Mouse (Mus musculus): ENCODE results near the gene Ube2n. TPM values are rescaled to one million over a fixed set of nuclear protein-coding genes. Genes with fewer than 3 reads are reported as not detected.

The Ube2n gene
- polyA plus RNA-seq, 1 experiment from 2014 or later: 365 TPM

DNA sequence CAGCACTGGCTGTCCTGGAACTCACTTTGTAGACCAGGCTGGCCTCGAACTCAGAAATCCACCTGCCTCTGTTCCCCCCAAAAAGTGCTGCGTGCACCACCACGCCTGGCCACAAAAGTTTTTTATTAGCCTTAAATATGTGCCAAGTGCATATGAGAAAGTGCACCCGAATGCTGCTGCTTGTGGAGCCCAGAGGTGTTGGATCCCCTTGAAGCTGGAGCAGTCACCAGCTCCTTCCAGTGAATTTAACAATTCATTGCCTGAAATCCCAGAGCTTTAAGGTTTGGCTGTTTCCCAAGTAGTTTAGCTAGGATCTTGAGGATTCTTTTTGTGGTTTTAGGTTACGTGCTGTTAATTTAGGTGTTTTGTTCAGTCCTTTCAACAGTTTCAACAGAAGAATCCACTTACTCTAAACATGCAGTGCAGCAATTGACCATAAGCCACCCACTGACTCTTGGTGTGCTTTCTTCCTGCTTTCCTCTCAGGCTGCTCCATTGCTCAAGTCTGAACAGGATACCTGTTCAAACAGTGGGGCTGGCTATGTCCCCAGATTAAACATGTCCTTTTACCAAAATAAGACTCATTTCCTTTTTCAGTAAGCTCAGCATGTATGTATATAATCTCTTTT is 11.7 kb downstream of the Ube2n start:
- Histone ChIP-seq H3K27me3 (no peaks in the 10 kb centered on the region), H3K4me1 (replicated peaks) (peaks cover 13% of the 10 kb centered on the region; the same call in 1 of the 2 replicates), H3K4me3 (no peak overlapping the region), H3K9ac (no peak overlapping the region), H3K36me3 (no peaks in the 10 kb centered on the region), H3K27ac (replicated peaks) (no peak overlapping the region), H3K4me2 (no peak overlapping the region), H3K9me3 (no peaks in the 10 kb centered on the region)
- no peak for ATAC-seq (ENCODE audit: low FRiP score, low read depth)
- 82% methylated on average over 5 of the region's 5 CpGs for WGBS

DNA sequence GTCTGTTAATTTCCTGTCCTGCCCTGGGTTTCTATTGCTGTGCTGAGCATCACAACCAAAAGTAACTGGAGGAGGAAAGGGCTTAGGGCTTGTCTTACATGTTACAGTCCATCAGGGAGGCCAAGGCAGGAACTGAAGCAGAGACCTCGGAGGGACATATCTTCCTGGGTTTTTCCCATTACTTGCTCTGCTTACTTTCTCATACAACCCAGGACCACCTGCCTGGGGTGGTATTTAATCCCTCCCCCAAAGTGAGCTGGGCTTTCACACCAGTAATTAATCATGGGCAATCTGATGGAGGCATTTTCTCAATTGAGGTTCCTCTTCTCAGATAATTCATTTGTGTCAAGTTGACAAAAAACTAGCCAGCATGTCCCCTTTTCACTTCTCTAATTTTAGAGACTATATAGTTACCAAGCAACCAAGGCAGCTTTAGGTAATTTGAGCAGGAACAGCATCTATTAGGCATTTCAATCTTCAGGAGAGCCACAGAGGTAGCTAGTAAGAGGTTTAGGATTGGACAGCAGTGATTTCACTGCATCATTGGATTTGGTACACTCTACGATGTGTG is 15.7 kb downstream of the Ube2n start:
- 40% methylated on average over 2 of the region's 2 CpGs for WGBS
- ATAC-seq (ENCODE audit: low FRiP score, low read depth): no peak
- no peak overlapping the region for H3K4me2 ChIP-seq
- H3K27me3 ChIP-seq: no peaks in the 10 kb centered on the region
- peaks cover 13% of the 10 kb centered on the region; the same call in 1 of the 2 replicates for H3K4me1 ChIP-seq (replicated peaks)
- H3K4me3 ChIP-seq: no peak overlapping the region
- no peaks in the 10 kb centered on the region for H3K36me3 ChIP-seq
- H3K27ac ChIP-seq (replicated peaks): no peak overlapping the region
- no peaks in the 10 kb centered on the region for H3K9me3 ChIP-seq
- no peak overlapping the region for H3K9ac ChIP-seq

DNA sequence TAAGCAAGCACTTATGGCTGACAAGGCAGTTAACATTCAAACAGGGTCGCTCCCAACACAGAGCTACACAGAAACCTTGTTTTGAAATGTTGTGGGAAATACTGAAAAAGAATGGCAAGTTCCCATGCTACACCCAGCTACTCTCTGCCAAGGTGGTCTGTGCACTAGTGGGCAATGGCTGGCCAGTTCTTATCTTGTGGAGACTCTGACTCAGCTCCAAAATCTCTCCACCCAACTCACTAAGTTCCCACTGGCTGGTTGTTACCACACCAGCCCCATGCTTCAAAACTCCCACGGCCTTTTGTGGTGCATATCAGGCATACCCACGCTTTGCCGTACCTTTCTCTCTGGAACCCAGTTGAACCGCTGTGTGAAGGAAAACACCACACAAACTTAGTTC is 18.0 kb downstream of the Ube2n start:
- H3K4me1 ChIP-seq (replicated peaks): peaks cover 11% of the 10 kb centered on the region; the same call in 1 of the 2 replicates
- no peak overlapping the region for H3K4me3 ChIP-seq
- WGBS: 96% methylated on average over 5 of the region's 5 CpGs
- ATAC-seq (ENCODE audit: low FRiP score, low read depth): no peak
- no peaks in the 10 kb centered on the region for H3K9me3 ChIP-seq
- H3K36me3 ChIP-seq: no peaks in the 10 kb centered on the region
- H3K27me3 ChIP-seq: no peaks in the 10 kb centered on the region
- no peak overlapping the region for H3K9ac ChIP-seq
- no peak overlapping the region for H3K27ac ChIP-seq (replicated peaks)
- H3K4me2 ChIP-seq: no peak overlapping the region

DNA sequence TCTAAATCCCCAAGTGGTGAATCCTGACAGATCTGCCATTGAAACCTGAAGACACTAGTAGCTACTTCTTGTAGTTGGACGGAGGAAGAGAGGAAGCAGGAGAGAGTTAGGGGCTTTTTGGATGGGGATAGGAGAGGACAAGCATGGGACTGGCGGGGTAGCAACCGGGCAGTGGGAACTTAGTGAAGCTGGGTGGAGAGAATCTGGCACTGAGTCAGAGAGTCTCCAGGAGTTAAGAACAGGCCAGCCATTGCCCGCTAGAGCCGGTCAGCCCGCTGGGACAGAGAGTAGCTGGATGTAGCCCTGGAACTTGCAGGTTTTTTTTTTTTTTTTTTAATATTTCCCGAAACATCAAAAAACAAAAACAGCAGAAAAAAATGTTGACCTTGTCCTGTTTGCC is 18.4 kb downstream of the Ube2n start:
- WGBS: 81% methylated on average over 7 of the region's 7 CpGs
- ATAC-seq (ENCODE audit: low FRiP score, low read depth): no peak

DNA sequence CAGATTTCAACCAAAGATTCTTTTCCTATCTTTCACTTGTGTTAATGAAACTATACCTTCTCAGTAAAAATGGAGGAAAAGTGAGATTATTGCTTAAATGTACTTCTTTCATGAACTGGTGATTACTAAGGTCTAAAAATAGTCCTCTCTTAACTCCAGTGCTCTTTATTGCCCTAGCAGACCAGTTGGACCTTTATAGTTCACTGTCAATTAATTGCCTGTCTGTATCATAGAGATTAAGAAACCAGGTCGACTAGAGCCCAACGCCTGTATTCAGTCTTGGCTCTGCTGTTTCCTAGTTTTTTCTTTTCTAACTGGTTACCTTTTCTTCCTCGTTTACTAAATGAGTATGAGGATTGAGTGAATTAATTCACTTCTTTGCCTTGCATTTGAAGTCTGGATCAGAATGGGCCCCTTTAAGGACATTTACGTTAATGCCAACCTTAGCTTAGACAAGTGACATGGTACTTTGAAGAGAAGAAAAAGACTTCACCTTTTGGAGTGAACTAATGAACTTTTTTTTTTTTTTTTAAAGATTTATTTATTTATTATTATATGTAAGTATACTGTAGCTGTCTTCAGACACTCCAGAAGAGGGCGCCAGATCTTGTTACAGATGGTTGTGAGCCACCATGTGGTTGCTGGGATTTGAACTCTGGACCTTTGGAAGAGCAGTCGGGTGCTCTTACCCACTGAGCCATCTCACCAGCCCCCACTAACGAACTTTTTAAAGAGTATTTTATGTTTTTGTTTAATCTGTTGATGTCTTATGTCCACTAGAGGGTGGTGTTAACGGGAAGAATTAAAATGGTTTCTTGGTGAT is 20.7 kb downstream of the Ube2n start:
- ATAC-seq (ENCODE audit: low FRiP score, low read depth): no peak
- peaks cover 7% of the 10 kb centered on the region; the same call in 1 of the 2 replicates for H3K4me1 ChIP-seq (replicated peaks)
- H3K27me3 ChIP-seq: no peaks in the 10 kb centered on the region
- no peak overlapping the region for H3K4me2 ChIP-seq
- no peaks in the 10 kb centered on the region for H3K36me3 ChIP-seq
- no peak overlapping the region for H3K27ac ChIP-seq (replicated peaks)
- no peak overlapping the region for H3K9ac ChIP-seq
- no peak overlapping the region for H3K4me3 ChIP-seq
- H3K9me3 ChIP-seq: no peaks in the 10 kb centered on the region
- 90% methylated on average over 8 of the region's 8 CpGs for WGBS

More for the DNA sequence above, 18.4 kb downstream of the Ube2n start:
- Histone ChIP-seq H3K4me1 (replicated peaks) (peaks cover 11% of the 10 kb centered on the region; the same call in 1 of the 2 replicates), H3K9me3 (no peaks in the 10 kb centered on the region), H3K9ac (no peak overlapping the region), H3K4me2 (no peak overlapping the region), H3K27ac (replicated peaks) (no peak overlapping the region), H3K27me3 (no peaks in the 10 kb centered on the region), H3K36me3 (no peaks in the 10 kb centered on the region), H3K4me3 (no peak overlapping the region)

DNA sequence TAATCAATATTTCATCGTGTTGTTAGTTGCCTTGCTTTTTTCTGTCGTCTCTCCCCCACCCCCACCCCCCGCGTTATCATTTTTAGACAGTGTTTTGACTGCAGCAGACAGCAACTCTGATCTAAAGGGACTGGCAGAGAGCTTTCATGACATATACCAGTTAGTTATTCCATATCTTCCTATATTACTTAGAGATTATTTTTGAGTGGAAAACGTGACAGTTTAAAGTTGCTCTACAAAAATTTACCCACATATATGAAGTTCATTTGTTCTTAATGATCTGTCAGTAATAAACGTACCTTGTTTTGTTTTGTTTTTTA is 21.2 kb downstream of the Ube2n start:
- H3K4me2 ChIP-seq: no peak overlapping the region
- no peaks in the 10 kb centered on the region for H3K27me3 ChIP-seq
- H3K4me3 ChIP-seq: no peak overlapping the region
- no peak for ATAC-seq (ENCODE audit: low FRiP score, low read depth)
- WGBS: 87% methylated on average over 6 of the region's 6 CpGs
- H3K9me3 ChIP-seq: no peaks in the 10 kb centered on the region
- H3K4me1 ChIP-seq (replicated peaks): 0 out of 2 replicates have a peak, but pooled peaks cover 3% of the 10 kb centered on the region
- H3K9ac ChIP-seq: no peak overlapping the region
- H3K36me3 ChIP-seq: no peaks in the 10 kb centered on the region
- H3K27ac ChIP-seq (replicated peaks): no peak overlapping the region

DNA sequence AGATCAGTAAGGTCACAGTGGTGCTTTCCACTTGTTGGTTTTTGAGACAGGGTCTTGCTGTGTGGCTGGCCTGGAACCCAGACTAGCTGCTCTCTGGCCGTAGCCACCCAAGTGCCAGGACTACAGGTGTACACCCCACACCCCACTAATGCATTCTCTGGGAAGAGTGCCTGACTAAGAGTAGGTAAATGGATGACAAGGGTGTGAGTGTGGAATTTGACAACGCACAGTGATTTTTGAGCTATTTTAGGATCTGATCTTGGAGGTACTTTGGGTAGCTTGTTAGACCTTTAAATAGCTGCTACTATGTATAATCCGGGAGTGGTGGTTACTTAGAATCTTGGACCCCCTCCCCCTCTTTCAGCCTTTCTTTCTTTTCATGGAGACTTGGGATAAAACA is 24.3 kb downstream of the Ube2n start:
- no peaks in the 10 kb centered on the region for H3K27me3 ChIP-seq
- ATAC-seq (ENCODE audit: low FRiP score, low read depth): no peak
- 92% methylated on average over 3 of the region's 3 CpGs for WGBS
- H3K4me2 ChIP-seq: no peak overlapping the region
- no peak overlapping the region for H3K9ac ChIP-seq
- H3K4me3 ChIP-seq: no peak overlapping the region
- no peaks in the 10 kb centered on the region for H3K9me3 ChIP-seq
- no peaks in the 10 kb centered on the region; the same call in 1 of the 2 replicates for H3K36me3 ChIP-seq
- no peaks in the 10 kb centered on the region for H3K4me1 ChIP-seq (replicated peaks)
- no peak overlapping the region for H3K27ac ChIP-seq (replicated peaks)

DNA sequence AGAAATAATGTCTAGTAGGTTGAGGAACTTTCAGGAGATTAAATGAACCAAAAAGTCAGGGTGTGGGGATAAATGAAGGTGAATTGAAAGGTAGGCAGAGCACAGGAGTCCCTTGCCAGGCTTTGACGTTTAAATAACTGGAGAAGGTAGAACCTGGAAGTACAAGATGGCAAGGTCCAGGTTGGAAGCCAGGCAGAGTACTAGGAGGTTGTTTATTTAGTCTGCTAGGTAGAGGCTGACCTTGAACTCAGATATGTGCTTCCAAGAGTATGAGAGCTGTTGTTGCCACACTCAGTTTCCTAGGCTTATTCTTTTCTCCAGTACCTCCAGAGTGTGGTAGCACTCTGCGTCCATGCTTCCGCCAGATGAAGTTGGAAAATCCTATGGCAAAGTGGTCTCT is 24.9 kb downstream of the Ube2n start:
- no peak overlapping the region for H3K27ac ChIP-seq (replicated peaks)
- no peaks in the 10 kb centered on the region for H3K9me3 ChIP-seq
- WGBS: 91% methylated on average over 3 of the region's 3 CpGs
- H3K27me3 ChIP-seq: no peaks in the 10 kb centered on the region
- no peak overlapping the region for H3K4me2 ChIP-seq
- no peak overlapping the region for H3K4me3 ChIP-seq
- peaks cover 4% of the 10 kb centered on the region; the same call in 1 of the 2 replicates for H3K36me3 ChIP-seq
- no peak overlapping the region for H3K9ac ChIP-seq
- no peaks in the 10 kb centered on the region for H3K4me1 ChIP-seq (replicated peaks)
- ATAC-seq (ENCODE audit: low FRiP score, low read depth): no peak

DNA sequence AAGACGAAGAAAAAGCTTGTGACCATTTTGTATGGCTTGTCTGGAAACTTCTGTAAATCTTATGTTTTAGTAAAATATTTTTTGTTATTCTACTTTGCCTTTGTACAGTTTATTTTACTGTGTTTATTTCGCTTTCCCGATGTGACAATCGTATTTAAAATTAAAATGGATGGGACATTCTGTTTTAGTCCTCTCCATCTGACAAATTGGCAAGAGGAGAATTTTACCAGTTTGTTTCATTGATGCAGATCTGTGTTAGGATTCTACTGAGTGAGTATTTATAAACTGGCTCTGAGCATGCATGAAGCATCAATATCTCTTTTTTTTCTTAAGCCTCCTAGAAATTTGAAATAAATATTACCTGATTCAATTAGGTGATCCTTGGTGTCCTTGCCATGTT is 28.0 kb downstream of the Ube2n start:
- no peak overlapping the region for H3K9ac ChIP-seq
- no peak overlapping the region for H3K4me2 ChIP-seq
- no peaks in the 10 kb centered on the region for H3K27me3 ChIP-seq
- H3K4me1 ChIP-seq (replicated peaks): no peaks in the 10 kb centered on the region
- no peak overlapping the region for H3K4me3 ChIP-seq
- H3K36me3 ChIP-seq: peaks cover 19% of the 10 kb centered on the region
- 95% methylated on average over 4 of the region's 4 CpGs for WGBS
- no peak for ATAC-seq (ENCODE audit: low FRiP score, low read depth)
- no peak overlapping the region for H3K27ac ChIP-seq (replicated peaks)
- no peaks in the 10 kb centered on the region for H3K9me3 ChIP-seq

DNA sequence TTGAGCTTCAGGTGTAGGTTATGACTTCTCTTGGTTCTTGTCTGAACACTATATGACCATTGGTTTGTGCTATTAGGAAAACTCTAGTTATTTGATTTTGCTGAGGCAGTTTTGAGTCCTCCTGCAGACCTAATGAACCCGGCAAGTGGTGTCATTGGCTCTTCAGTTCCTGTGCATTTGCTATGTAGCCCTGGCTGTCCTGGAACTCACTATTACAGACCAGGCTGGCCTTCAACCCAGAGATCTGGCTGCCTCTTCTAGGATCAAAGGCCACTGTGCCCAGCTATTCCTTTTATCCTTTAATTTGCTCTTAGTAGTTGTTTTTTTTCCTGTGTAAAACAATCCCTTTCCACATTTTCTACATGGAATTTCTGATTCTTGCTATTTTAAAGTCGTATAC is 28.4 kb downstream of the Ube2n start:
- Histone ChIP-seq H3K27me3 (no peaks in the 10 kb centered on the region), H3K4me3 (no peak overlapping the region), H3K4me1 (replicated peaks) (no peaks in the 10 kb centered on the region), H3K9ac (no peak overlapping the region), H3K36me3 (peaks cover 22% of the 10 kb centered on the region), H3K9me3 (no peaks in the 10 kb centered on the region), H3K4me2 (no peak overlapping the region), H3K27ac (replicated peaks) (no peak overlapping the region)
- no peak for ATAC-seq (ENCODE audit: low FRiP score, low read depth)
- 93% methylated on average over 2 of the region's 2 CpGs for WGBS

DNA sequence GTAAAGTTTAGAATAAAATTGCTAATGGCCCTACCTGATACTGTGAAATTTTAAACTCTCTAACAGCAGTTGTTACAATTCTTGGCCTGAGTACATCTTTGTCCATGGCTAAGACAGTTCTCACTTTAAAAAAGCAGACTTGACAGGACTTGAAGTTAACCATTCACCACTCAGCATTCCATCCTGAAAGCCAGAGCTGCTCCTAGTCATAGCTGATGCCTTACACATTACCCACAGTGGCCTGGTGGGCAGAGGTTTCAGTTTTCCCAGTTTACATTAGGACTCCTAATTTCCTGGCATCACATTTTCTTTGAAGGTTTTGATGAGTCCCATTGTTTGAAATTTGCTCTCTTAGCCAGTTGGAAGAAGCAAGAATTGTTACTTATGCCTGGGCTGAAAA is 29.1 kb downstream of the Ube2n start:
- no peaks in the 10 kb centered on the region for H3K27me3 ChIP-seq
- peaks cover 24% of the 10 kb centered on the region for H3K36me3 ChIP-seq
- H3K9me3 ChIP-seq: no peaks in the 10 kb centered on the region
- H3K4me3 ChIP-seq: no peak overlapping the region
- no peak overlapping the region for H3K27ac ChIP-seq (replicated peaks)
- H3K4me1 ChIP-seq (replicated peaks): no peaks in the 10 kb centered on the region
- no peak overlapping the region for H3K9ac ChIP-seq
- H3K4me2 ChIP-seq: no peak overlapping the region
- no peak for ATAC-seq (ENCODE audit: low FRiP score, low read depth)

DNA sequence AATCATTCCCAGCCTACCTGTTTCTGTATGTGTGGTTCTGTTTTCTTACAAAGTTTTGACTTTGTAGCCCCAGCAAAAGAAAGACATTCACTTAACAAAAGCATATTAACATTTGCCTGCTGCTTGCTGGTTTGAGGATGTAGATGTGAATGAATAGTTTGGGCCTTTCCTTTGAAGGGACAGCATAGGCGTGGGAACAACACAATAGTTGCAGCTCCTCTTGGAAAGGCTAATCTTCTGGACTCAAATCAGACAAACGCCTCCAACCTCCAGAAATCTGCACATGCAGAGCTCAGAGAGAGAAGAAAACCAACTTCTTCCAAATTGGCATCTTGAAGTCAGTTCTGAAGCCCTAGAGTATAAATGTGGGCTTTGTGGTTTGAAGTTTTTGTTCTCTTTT is 29.7 kb downstream of the Ube2n start:
- no peak overlapping the region for H3K4me2 ChIP-seq
- peaks cover 27% of the 10 kb centered on the region for H3K36me3 ChIP-seq
- no peak overlapping the region for H3K27ac ChIP-seq (replicated peaks)
- no peak overlapping the region for H3K4me3 ChIP-seq
- no peak overlapping the region for H3K9ac ChIP-seq
- no peaks in the 10 kb centered on the region for H3K9me3 ChIP-seq
- WGBS: 72% methylated on average over 2 of the region's 2 CpGs
- H3K27me3 ChIP-seq: no peaks in the 10 kb centered on the region
- ATAC-seq (ENCODE audit: low FRiP score, low read depth): no peak
- H3K4me1 ChIP-seq (replicated peaks): no peaks in the 10 kb centered on the region

Data from hindbrain, embryonic 15.5 days (tissue).